In genomic region chr1:37029154-37029907, GRCm38 (mm10) we compare ENCODE assay signal across 8 mouse cellular contexts. TPM values are rescaled to one million over a fixed set of nuclear protein-coding genes. Genes with fewer than 3 reads are reported as not detected.
DNase-seq lines count a peak whose midpoint lies in the region; ATAC-seq and TF ChIP-seq lines count a peak whose summit lies in the region.

No protein-coding gene starts in this region.

- H3K27ac ChIP-seq in bone marrow macrophage, adult 2 months (ENCODE audit: insufficient read depth, low read depth, low read length) = no peak overlapping the region

- ATAC-seq in frontal cortex, adult (ENCODE audit: low TSS enrichment) = peak; percentile 76; the same call in 1 of the 2 replicates
- ATAC-seq in hematopoietic stem cell, adult 5-6 weeks (replicated peaks in 1 of 2; ENCODE audit: insufficient read depth in 1 of 2, low FRiP score in 2 of 2, low TSS enrichment in 1 of 2, low read depth in 1 of 2, poor library complexity in 2 of 2, severe bottlenecking in 2 of 2) = peak; percentile 46 to 75; a peak in 3 of 4 replicates

- H3K4me3 ChIP-seq in bone marrow macrophage, adult 2 months (ENCODE audit: insufficient read depth, low read length) = peak overlapping the region; percentile 61

- DNase-seq in CD8-positive naive resting alpha-beta T cell, adult 2 months (ENCODE audit: low read depth in 2 of 2, low spot score in 2 of 2) = peak; percentile 30 to 60
- peak; percentile 72 to 79 for DNase-seq in layer of hippocampus, postnatal 14 days (ENCODE audit: low spot score in 2 of 2)
- DNase-seq in lung, postnatal 10 days = peak; percentile 78
- DNase-seq in ovary, postnatal 10 days (ENCODE audit: low spot score) = peak; percentile 57
- peak; percentile 43 to 48 for DNase-seq in thymus, postnatal 10 days (ENCODE audit: low spot score in 2 of 2)

- TF ChIP-seq POLR2A in bone marrow macrophage, adult 2 months (IDR thresholded peaks at IDR 0.05; ENCODE audit: borderline replicate concordance, low read depth, low read length) = no peak

- H3K4me1 ChIP-seq in bone marrow macrophage, adult 2 months (ENCODE audit: control insufficient read depth, insufficient read depth, low read length) = no peaks in the 10 kb centered on the region; the same call in 1 of the 2 replicates

- no peak for TF ChIP-seq CTCF in bone marrow macrophage, adult 2 months (IDR thresholded peaks at IDR 0.05; ENCODE audit: low read depth, low read length)

RNA-seq across cellular contexts. Expression of gene Vwa3b, which starts 2.9 kb away (rescaled TPM):
- not detected in 2 replicates for polyA plus RNA-seq in bone marrow macrophage, adult 2 months (2012; ENCODE audit: insufficient read depth, insufficient read length, missing spikeins)
- total RNA-seq in hematopoietic stem cell, adult 5-6 weeks (2017) = 0.56 TPM in 1 of 2 replicates, not detected in the other
- 10 to 100 TPM; 10.5 to 15.0 TPM for total RNA-seq in layer of hippocampus, postnatal 14 days (2021)
